Mouse (Mus musculus) myocyte (in vitro differentiated cells): ENCODE measurements at regions not wholly inside any gene's neighbourhood (a gene's known extent, or its start where the extent isn't known, plus 50 kb on each side); places are given as distances from the start of the nearest gene placed in this dataset.

ENCODE experiments used
- CEBPB ChIP-seq: IDR thresholded peaks from 2 replicates; pipeline ENCODE4 v1.6.1; 2011; ENCODE audit warnings: mild to moderate bottlenecking, moderate library complexity; ENCODE audit not compliant: poor library complexity, insufficient read depth, severe bottlenecking
- E2F4 ChIP-seq: IDR thresholded peaks from one replicate; pipeline ENCODE4 v1.6.1; 2011; ENCODE audit warnings: mild to moderate bottlenecking, control low read depth, moderate library complexity; ENCODE audit not compliant: insufficient read depth
- MAX ChIP-seq: IDR thresholded peaks from one replicate; pipeline ENCODE4 v1.6.1; 2011; ENCODE audit warnings: low read depth, mild to moderate bottlenecking, control low read depth
- MYOD1 ChIP-seq, 3 experiments: IDR thresholded peaks; one replicate each; pipeline ENCODE4 v1.6.1; 2011; ENCODE audit warnings: control low read depth in 2 of 3, low read depth in 2 of 3, mild to moderate bottlenecking in 2 of 3, moderate library complexity in 1 of 3; ENCODE audit not compliant: insufficient read length in 2 of 3, control insufficient read depth in 1 of 3
- MYOG ChIP-seq, 3 experiments: IDR thresholded peaks; one replicate each; pipeline ENCODE4 v1.6.1; 2011; ENCODE audit warnings: control low read depth in 2 of 3, low read depth in 2 of 3, mild to moderate bottlenecking in 2 of 3; ENCODE audit not compliant: insufficient read length in 2 of 3, control insufficient read depth in 1 of 3, insufficient read depth in 1 of 3
- POLR2A ChIP-seq: IDR thresholded peaks from one replicate; pipeline ENCODE4 v1.6.1; 2011; ENCODE audit warnings: low read depth, mild to moderate bottlenecking, control low read depth, moderate library complexity; ENCODE audit not compliant: insufficient read length
- POLR2AphosphoS2 ChIP-seq: IDR thresholded peaks from one replicate; pipeline ENCODE4 v1.6.1; 2011; ENCODE audit warnings: low read depth, control low read depth; ENCODE audit not compliant: insufficient read length
- REST ChIP-seq: IDR thresholded peaks from one replicate; pipeline ENCODE4 v1.6.1; 2011; ENCODE audit warnings: mild to moderate bottlenecking, control low read depth, moderate library complexity; ENCODE audit not compliant: insufficient read depth, insufficient read length
- SRF ChIP-seq: IDR thresholded peaks from one replicate; pipeline ENCODE4 v1.6.1; 2011; ENCODE audit warnings: low read depth; ENCODE audit not compliant: control insufficient read depth, insufficient read length
- TCF12 ChIP-seq: IDR thresholded peaks from one replicate; pipeline ENCODE4 v1.6.1; 2011; ENCODE audit warnings: mild to moderate bottlenecking, control low read depth; ENCODE audit not compliant: poor library complexity, insufficient read depth, severe bottlenecking
- TCF3 ChIP-seq: IDR thresholded peaks from one replicate; pipeline ENCODE4 v1.6.1; 2011; ENCODE audit warnings: low read depth, control low read depth; ENCODE audit not compliant: insufficient read length
- USF1 ChIP-seq: IDR thresholded peaks from one replicate; pipeline ENCODE4 v1.6.1; 2011; ENCODE audit warnings: low read depth, mild to moderate bottlenecking, control low read depth, moderate library complexity

DNA sequence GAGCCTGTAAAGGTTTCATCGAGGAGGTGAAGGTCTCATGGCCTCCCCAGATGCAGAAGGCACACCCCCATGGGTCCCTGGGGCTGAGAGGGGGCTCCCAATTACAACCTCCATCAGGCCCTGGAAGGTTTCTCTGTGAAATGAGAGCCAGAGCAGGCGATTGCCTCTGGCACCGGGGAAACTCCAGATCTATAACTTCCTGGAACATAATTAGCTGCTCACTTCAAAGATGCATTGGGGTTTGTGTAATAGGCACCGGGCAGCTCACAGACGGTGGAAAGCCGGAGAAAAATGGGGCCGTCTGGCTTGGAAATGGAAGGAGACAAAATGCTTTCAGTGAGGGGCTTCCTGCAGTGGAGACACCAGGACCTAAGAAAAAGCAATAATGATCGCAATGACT, 151.2 kb upstream of the Mvb12b start:
- TF ChIP-seq POLR2A (no peak), MAX (no peak), POLR2AphosphoS2 (no peak), MYOG (IDR thresholded peaks at IDR 0.05; ENCODE audit: control insufficient read depth in 1 of 3, insufficient read depth in 1 of 3, insufficient read length in 2 of 3, low read depth in 2 of 3) (no peak), USF1 (no peak), TCF3 (no peak), MYOD1 (IDR thresholded peaks at IDR 0.05; ENCODE audit: control insufficient read depth in 1 of 3, insufficient read length in 2 of 3, low read depth in 2 of 3) (no peak), SRF (no peak), CEBPB (no peak), REST (no peak), TCF12 (no peak), E2F4 (no peak)
